In genomic region chr10:98744662-98745061, GRCm38 (mm10) we compare ENCODE assay signal across 23 mouse cellular contexts.
DNase-seq lines count a peak whose midpoint lies in the region; ATAC-seq and TF ChIP-seq lines count a peak whose summit lies in the region.
"Had no signal": no experiment of that assay in that cellular context is flagged by ENCODE, and none has a peak within 500 bp of the region (broad histone marks: within the 10 kb centered on the region; RNA-seq: fewer than 3 reads in every experiment).

No protein-coding gene starts in this region.

- H3K4me1 ChIP-seq in kidney, embryonic 16.5 days (ENCODE audit: insufficient read depth, low read length) = peaks cover 21% of the 10 kb centered on the region
- peaks cover 17 to 50% of the 10 kb centered on the region in 2 experiments for H3K4me1 ChIP-seq in MEL (ENCODE audit: control insufficient read depth in 1 of 2, insufficient read depth in 2 of 2, low read length in 2 of 2)
- peaks cover 53% of the 10 kb centered on the region for H3K4me1 ChIP-seq in bone marrow macrophage, adult 2 months (ENCODE audit: control insufficient read depth, insufficient read depth, low read length)
- peaks cover 24% of the 10 kb centered on the region for H3K4me1 ChIP-seq in limb, embryonic 13.5 days
- H3K4me1 ChIP-seq in forebrain, postnatal 0 days (ENCODE audit: insufficient read depth) = peaks cover 4% of the 10 kb centered on the region; the same call in 1 of the 2 replicates
- H3K4me1 ChIP-seq in hindbrain, postnatal 0 days (ENCODE audit: insufficient read depth, low read length) = peaks cover 5% of the 10 kb centered on the region; the same call in 1 of the 2 replicates

- no peaks in the 10 kb centered on the region for H3K36me3 ChIP-seq in kidney, embryonic 16.5 days (ENCODE audit: insufficient read depth, low read length)
- peaks cover 0 to 53% of the 10 kb centered on the region in 2 experiments; a peak in 2 of 4 replicates for H3K36me3 ChIP-seq in MEL (ENCODE audit: control insufficient read depth in 1 of 2, insufficient read depth in 2 of 2, low read length in 2 of 2)
- H3K36me3 ChIP-seq in limb, embryonic 13.5 days = no peaks in the 10 kb centered on the region
- no peaks in the 10 kb centered on the region for H3K36me3 ChIP-seq in forebrain, postnatal 0 days (ENCODE audit: insufficient read depth)
- H3K36me3 ChIP-seq in hindbrain, postnatal 0 days (ENCODE audit: insufficient read depth, low read length) = no peaks in the 10 kb centered on the region
- H3K36me3 ChIP-seq: heart, embryonic 13.5 days; hindbrain, embryonic 10.5 days; hindbrain, embryonic 15.5 days; lung, embryonic 15.5 days; midbrain, embryonic 12.5 days; neural tube, embryonic 15.5 days had no signal

- no peak for TF ChIP-seq RAD21 in MEL (IDR thresholded peaks at IDR 0.05; ENCODE audit: low read depth, low read length)

- no peak overlapping the region for H3K4me2 ChIP-seq in kidney, embryonic 16.5 days (replicated peaks; ENCODE audit: low read depth, low read length)
- 0 out of 2 replicates have a peak overlapping the region, but pooled peaks have one; percentile 25 for H3K4me2 ChIP-seq in limb, embryonic 13.5 days (replicated peaks)
- H3K4me2 ChIP-seq in forebrain, postnatal 0 days (ENCODE audit: low read depth) = no peak overlapping the region
- H3K4me2 ChIP-seq in hindbrain, postnatal 0 days (ENCODE audit: low read depth, low read length) = no peak overlapping the region
- H3K4me2 ChIP-seq: heart, embryonic 13.5 days; hindbrain, embryonic 15.5 days; liver, embryonic 11.5 days; lung, embryonic 15.5 days; midbrain, embryonic 12.5 days; neural tube, embryonic 15.5 days had no signal

- no peak overlapping the region for H3K4me3 ChIP-seq in kidney, embryonic 16.5 days (ENCODE audit: low read length)
- no peak overlapping the region for H3K4me3 ChIP-seq in MEL (ENCODE audit: control insufficient read depth in 1 of 2, insufficient read depth in 1 of 2, low read depth in 2 of 2, low read length in 2 of 2)
- no peak overlapping the region for H3K4me3 ChIP-seq in bone marrow macrophage, adult 2 months (ENCODE audit: insufficient read depth, low read length)
- H3K4me3 ChIP-seq in limb, embryonic 13.5 days = no peak overlapping the region
- H3K4me3 ChIP-seq in forebrain, postnatal 0 days (ENCODE audit: low read depth, low read length) = no peak overlapping the region
- H3K4me3 ChIP-seq in hindbrain, postnatal 0 days (ENCODE audit: low read length) = no peak overlapping the region
- H3K4me3 ChIP-seq: heart, embryonic 13.5 days; hindbrain, embryonic 10.5 days; hindbrain, embryonic 15.5 days; lung, embryonic 15.5 days; midbrain, embryonic 12.5 days; neural tube, embryonic 15.5 days had no signal

- no peak for TF ChIP-seq POLR2A in MEL (IDR thresholded peaks at IDR 0.05; ENCODE audit: control insufficient read depth in 1 of 2, insufficient read depth in 1 of 2, low read depth in 1 of 2, low read length in 2 of 2, poor library complexity in 1 of 2)
- TF ChIP-seq POLR2A in bone marrow macrophage, adult 2 months (IDR thresholded peaks at IDR 0.05; ENCODE audit: borderline replicate concordance, low read depth, low read length) = no peak

- H3K79me2 ChIP-seq in MEL (ENCODE audit: control insufficient read depth, insufficient read depth, low read length, poor library complexity) = no peaks in the 10 kb centered on the region; the same call in 1 of the 2 replicates

- H3K9ac ChIP-seq in kidney, embryonic 16.5 days (replicated peaks; ENCODE audit: low read length) = no peak overlapping the region
- no peak overlapping the region for H3K9ac ChIP-seq in MEL (ENCODE audit: control insufficient read depth, low read depth, low read length, poor library complexity, severe bottlenecking)
- no peak overlapping the region for H3K9ac ChIP-seq in limb, embryonic 13.5 days
- no peak overlapping the region for H3K9ac ChIP-seq in forebrain, postnatal 0 days
- H3K9ac ChIP-seq in hindbrain, postnatal 0 days (replicated peaks; ENCODE audit: low read length) = no peak overlapping the region
- H3K9ac ChIP-seq: heart, embryonic 13.5 days; hindbrain, embryonic 15.5 days; lung, embryonic 15.5 days; midbrain, embryonic 12.5 days; neural tube, embryonic 15.5 days had no signal

- H3K27ac ChIP-seq in kidney, embryonic 16.5 days (ENCODE audit: low read length) = peak overlapping the region; percentile 39; the same call in 1 of the 2 replicates
- H3K27ac ChIP-seq in MEL (ENCODE audit: control insufficient read depth, low read depth, low read length) = peak overlapping the region; percentile 59
- peak overlapping the region; percentile 58 for H3K27ac ChIP-seq in bone marrow macrophage, adult 2 months (ENCODE audit: insufficient read depth, low read depth, low read length)
- no peak overlapping the region for H3K27ac ChIP-seq in limb, embryonic 13.5 days
- no peak overlapping the region for H3K27ac ChIP-seq in forebrain, postnatal 0 days (ENCODE audit: low read depth, low read length)
- no peak overlapping the region for H3K27ac ChIP-seq in hindbrain, postnatal 0 days
- H3K27ac ChIP-seq: heart, embryonic 13.5 days; hindbrain, embryonic 10.5 days; hindbrain, embryonic 15.5 days; lung, embryonic 15.5 days; midbrain, embryonic 12.5 days; neural tube, embryonic 15.5 days had no signal

- no peaks in the 10 kb centered on the region for H3K27me3 ChIP-seq in kidney, embryonic 16.5 days (ENCODE audit: insufficient read depth, low read length)
- no peaks in the 10 kb centered on the region for H3K27me3 ChIP-seq in MEL (ENCODE audit: control insufficient read depth in 1 of 2, insufficient read depth in 2 of 2, low read length in 2 of 2)
- no peaks in the 10 kb centered on the region for H3K27me3 ChIP-seq in limb, embryonic 13.5 days
- no peaks in the 10 kb centered on the region for H3K27me3 ChIP-seq in forebrain, postnatal 0 days (ENCODE audit: insufficient read depth, low read length)
- H3K27me3 ChIP-seq in hindbrain, postnatal 0 days (ENCODE audit: insufficient read depth, low read length) = no peaks in the 10 kb centered on the region
- H3K27me3 ChIP-seq: heart, embryonic 13.5 days; hindbrain, embryonic 15.5 days; lung, embryonic 15.5 days; midbrain, embryonic 12.5 days; neural tube, embryonic 15.5 days had no signal

- ATAC-seq in kidney, embryonic 16.5 days (ENCODE audit: low FRiP score, low TSS enrichment) = peak; percentile 57; the same call in 1 of the 2 replicates
- ATAC-seq in limb, embryonic 13.5 days (ENCODE audit: low FRiP score, low read depth) = 0 out of 2 replicates have a peak, but pooled peaks have one; percentile 10
- ATAC-seq in forebrain, postnatal 0 days = no peak
- ATAC-seq in hindbrain, postnatal 0 days = no peak
- ATAC-seq: forebrain, embryonic 14.5 days had no signal

- DNase-seq in kidney, postnatal 10 days = no peak
- no peak for DNase-seq in MEL (ENCODE audit: low read depth, low spot score)
- DNase-seq in forebrain, postnatal 0 days = no peak
- no peak for DNase-seq in hindbrain, postnatal 0 days (ENCODE audit: low spot score)
- DNase-seq: adrenal gland, postnatal 25 days; cerebellum, adult 18-20 months; cerebellum, postnatal 14 days; gastrocnemius, postnatal 10 days; kidney, adult 18-20 months; kidney, postnatal 25 days; layer of hippocampus, postnatal 36 days; left cerebral cortex, postnatal 4 days had no signal

- TF ChIP-seq EP300 in MEL (IDR thresholded peaks at IDR 0.05; ENCODE audit: low read depth in 1 of 2, low read length in 2 of 2) = no peak

- no peak for TF ChIP-seq CTCF in MEL (IDR thresholded peaks at IDR 0.05 in 2 of 3, conservative IDR thresholded peaks at IDR 0.05 in 1 of 3; ENCODE audit: control insufficient read depth in 1 of 3, insufficient read depth in 1 of 3, low read depth in 2 of 3, low read length in 3 of 3, poor library complexity in 1 of 3, severe bottlenecking in 1 of 3)
- TF ChIP-seq CTCF in bone marrow macrophage, adult 2 months (IDR thresholded peaks at IDR 0.05; ENCODE audit: low read depth, low read length) = no peak
- TF ChIP-seq CTCF in forebrain, postnatal 0 days (IDR thresholded peaks at IDR 0.05; ENCODE audit: low read depth) = no peak
- TF ChIP-seq CTCF in hindbrain, postnatal 0 days (IDR thresholded peaks at IDR 0.05; ENCODE audit: low read depth) = no peak

- H3K9me3 ChIP-seq in kidney, embryonic 16.5 days (ENCODE audit: low read length) = no peaks in the 10 kb centered on the region
- H3K9me3 ChIP-seq in MEL (replicated peaks; ENCODE audit: insufficient read depth, low read length) = no peaks in the 10 kb centered on the region
- no peaks in the 10 kb centered on the region for H3K9me3 ChIP-seq in limb, embryonic 13.5 days
- H3K9me3 ChIP-seq in forebrain, postnatal 0 days (ENCODE audit: low read length) = no peaks in the 10 kb centered on the region
- H3K9me3 ChIP-seq in hindbrain, postnatal 0 days (ENCODE audit: low read length) = no peaks in the 10 kb centered on the region
- H3K9me3 ChIP-seq: heart, embryonic 13.5 days; hindbrain, embryonic 10.5 days; hindbrain, embryonic 15.5 days; lung, embryonic 15.5 days; midbrain, embryonic 12.5 days; neural tube, embryonic 15.5 days had no signal

- 23% methylated on average over 6 of the region's 6 CpGs for WGBS in kidney, embryonic 16.5 days
- WGBS in limb, embryonic 13.5 days = 9% methylated on average over 6 of the region's 6 CpGs
- WGBS in forebrain, postnatal 0 days = 53% methylated on average over 6 of the region's 6 CpGs
- 61% methylated on average over 6 of the region's 6 CpGs for WGBS in hindbrain, postnatal 0 days

TF ChIP-seq in MEL, 35 proteins besides CTCF, POLR2A, EP300 and RAD21:
- TF ChIP-seq RCOR1 (IDR thresholded peaks at IDR 0.05; ENCODE audit: low read depth, low read length) = no peak
- TF ChIP-seq TBP (IDR thresholded peaks at IDR 0.05; ENCODE audit: low read depth, low read length) = no peak
- TF ChIP-seq ZKSCAN1 (IDR thresholded peaks at IDR 0.05; ENCODE audit: low read depth, low read length) = no peak

Comparison
In these comparisons a context has a peak if more than half of its experiments do, and no peak if none do; other contexts are left out.
1. ATAC-seq: peak in kidney, embryonic 16.5 days (single experiment) and limb, embryonic 13.5 days (single experiment); none in forebrain, postnatal 0 days (single experiment) and hindbrain, postnatal 0 days (single experiment).
2. H3K27ac ChIP-seq: peak in kidney, embryonic 16.5 days (single experiment), MEL (single experiment) and bone marrow macrophage, adult 2 months (single experiment); none in limb, embryonic 13.5 days (single experiment), forebrain, postnatal 0 days (single experiment) and hindbrain, postnatal 0 days (single experiment).